Mouse (Mus musculus): ENCODE data around the gene Dpep3.

The Dpep3 gene

DNA sequence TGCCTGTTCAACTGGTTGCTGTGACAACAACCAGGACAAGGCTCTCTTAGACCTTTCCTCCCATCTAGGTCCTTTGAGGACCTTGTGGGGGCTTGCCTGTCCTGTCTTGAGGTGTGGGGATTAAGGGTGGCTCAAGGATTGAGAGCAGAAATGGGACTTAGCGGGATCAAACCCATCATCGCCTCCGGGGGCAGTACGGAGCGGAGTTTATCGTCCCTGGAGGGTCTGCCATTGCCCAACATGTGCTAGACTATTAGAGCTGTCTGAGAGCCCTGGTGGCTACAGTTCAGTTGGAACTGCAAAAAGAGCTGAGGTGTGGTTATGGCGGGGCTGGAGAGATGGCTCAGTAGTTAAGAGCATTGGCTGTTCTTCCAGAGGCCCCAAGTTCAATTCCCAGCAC is 3.9 kb downstream of the Dpep3 start:
- peak; percentile 43 for DNase-seq (ENCODE audit: low spot score)

DNA sequence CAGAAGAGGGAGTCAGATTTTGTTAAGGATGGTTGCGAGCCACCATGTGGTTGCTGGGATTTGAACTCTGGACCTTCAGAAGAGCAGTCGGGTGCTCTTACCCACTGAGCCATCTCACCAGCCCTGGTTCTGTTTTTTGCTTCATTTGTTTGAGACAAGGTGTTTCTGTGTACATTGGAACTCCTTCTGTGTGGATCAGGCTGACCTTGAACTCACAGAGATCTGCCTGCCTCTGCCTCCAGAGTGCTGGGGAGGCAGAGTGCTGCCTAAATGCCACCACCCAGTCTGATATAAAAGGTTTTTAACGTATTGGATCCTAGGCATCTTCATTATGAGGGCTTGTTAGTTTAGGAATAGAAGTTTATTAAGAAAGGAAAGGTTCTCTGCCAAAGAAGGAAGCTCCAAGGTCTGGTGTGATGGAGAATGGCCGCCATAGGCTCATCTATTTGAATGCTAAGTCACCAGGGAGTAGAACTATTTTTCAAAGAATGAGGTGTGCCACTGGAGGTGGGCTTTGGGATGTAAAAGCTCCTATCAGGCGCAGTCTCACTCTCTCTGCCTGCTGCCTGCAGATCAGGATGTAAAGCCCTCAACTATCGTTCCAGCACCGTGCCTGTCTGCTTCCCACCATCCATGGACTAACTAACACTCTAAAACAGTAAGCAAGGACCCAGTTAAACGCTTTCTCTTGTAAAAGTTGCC is 8.1 kb downstream of the Dpep3 start:
- DNase-seq (ENCODE audit: low spot score) = no peak

DNA sequence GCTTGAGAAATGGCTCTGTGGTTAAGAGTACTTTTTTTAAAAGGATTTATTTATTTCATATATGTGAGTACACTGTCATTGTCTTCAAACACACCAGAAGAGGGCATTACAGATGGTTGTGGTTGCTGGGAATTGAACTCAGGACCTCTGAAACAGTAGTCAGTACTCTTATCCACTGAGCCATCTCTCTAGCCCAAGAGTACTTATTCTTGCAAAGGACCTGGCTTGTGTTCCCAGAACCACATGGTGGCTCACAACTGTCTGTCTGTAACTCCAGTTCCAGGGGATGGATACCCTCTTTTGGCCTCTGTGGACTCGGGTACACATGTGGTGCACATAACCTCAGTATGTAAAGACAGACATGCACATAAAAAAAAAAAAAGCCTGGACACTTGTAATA is 9.9 kb downstream of the Dpep3 start:
- DNase-seq (ENCODE audit: low spot score) = no peak

DNA sequence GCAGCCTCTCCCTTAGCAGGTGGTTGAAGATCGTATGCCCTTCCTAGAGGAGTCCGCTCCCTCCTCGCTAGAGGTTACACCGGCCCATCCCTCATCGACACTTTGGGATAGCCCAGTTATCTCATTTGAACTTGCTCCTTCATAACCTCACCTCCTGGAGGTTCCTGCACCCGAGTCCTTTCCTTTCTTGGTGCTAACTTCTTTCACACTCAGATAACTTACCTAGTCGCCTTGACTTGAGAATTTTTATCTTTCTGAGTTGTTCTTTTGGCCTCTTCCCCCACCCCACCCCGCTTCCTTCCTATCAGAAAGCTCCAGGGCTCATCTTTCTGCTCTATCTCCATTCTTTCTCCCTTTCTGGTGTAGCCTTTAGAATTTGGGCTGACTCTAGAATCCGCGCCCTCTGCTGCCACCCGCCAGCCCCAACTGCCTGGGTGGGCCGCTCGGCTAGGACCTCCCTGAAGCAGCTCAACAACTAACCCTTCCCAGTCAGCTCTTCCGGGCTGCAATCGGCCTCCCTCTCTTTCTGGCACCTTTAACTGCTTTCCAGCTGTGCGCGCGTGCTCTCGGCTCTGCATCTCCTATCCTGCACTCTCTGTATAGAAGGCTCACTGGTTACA is 12.4 kb downstream of the Dpep3 start:
- peak; percentile 62 for DNase-seq (ENCODE audit: low spot score)

DNA sequence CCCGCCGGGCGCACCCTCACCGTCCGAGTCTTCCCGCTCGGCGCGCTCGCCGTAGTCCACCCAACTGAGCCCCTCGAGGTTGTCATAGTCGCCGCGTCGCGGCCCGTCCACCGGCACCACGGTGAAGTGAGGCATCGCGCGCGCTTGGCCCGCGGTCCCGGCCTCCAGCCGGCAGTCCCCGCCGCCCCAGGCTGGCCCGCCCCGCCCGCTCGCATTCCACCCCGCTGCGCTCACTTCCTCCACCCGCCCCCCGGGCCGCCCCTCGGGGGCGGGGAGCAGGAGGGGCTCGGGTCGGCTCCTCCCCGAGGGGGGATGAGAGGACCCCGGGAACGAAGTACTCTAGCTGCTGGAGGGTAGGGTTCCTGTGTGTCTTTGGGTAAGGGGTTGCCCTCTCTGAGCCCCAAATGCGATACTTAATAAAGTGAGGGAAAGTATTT is 13.3 kb downstream of the Dpep3 start, which contains the start of gene Slc12a4:
Slc12a4 (minus strand) TSS at position 193 of the 437 bp plus-strand sequence.
- DNase-seq (ENCODE audit: low spot score) = peak; percentile 66

DNA sequence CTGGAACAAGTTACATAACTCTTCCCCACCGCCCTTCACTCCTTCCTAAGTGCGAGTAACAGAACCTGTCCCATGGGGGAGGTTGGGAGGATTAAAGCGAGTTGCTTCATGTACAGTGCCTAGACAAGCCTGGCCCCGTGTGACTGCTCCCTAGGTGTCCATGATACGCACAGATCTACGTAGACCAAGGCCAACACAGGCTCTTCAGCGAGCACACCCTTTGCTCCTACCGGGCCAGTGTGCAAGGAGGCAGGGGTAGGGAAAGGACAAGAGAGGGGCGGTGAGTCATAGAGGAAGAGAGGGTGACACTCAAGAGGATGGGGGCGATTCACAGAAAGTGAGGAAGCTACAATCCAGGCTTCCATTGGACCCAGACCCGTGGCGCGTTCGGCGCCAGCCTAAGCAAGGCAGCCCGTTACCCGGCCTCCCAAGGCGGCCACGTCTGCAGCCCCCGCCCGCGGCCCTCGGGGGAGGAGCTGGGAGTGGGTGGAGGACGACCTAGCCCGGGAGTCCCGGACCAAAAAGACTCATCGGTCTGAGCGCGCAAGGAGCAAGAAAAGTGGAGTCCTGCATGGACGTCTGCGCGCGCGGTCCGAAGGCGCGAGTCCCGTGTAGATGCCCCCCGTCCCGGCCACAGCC is 13.8 kb downstream of the Dpep3 start:
- peak; percentile 40 for DNase-seq (ENCODE audit: low spot score)

DNA sequence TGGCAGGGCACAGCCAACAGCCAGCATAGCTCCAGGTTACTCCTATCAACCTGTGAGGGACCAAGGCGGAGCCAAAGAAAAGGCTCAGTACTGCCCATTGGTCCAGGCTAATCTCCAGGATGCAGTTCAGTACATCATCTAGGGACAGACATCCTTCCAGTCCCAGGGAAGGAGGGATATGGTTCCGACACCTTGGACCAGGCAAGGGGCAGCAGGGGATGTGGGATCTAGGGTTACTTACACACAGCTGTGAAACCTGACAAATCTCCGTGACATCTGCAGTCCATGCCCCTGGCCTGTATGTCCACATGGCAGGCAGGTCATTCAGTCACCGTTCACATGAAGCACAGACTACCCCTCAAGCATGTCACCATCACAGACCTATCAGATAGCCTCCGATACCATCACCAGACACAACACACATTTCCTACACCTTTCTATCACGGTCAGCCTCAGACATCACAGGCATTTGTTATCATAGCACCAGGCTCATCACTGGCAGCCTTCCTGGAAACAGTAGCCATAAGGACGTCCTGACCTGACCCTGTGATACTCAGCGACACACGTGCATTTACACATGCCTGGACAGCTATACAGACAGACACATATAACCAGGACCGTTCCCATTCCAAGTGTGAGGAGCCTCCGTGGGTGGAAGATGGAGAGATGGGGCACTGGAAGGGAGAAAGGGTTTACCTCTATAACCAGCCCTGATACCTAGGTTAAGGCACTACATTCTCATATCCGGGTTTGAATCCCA is 14.5 kb downstream of the Dpep3 start:
- no peak for DNase-seq (ENCODE audit: low spot score)

DNA sequence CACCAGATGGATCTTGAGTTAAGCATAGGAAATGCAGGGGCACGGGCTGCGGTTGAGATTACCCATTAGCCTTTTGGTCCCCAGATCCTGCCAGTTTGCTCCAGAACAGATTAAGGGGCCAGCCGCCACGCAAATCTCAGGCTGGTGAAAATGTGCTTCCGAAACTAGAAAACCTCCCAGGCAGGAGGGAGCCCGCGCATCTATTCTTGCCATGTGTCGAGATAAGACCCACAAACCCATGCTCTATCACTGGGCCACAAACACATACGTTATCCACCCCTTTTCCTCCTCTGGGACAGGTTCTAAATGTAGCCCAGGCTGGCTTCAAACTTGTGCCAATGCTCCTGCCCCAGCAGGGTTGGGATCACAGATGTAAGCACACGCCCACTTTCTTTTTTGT is 17.7 kb downstream of the Dpep3 start:
- DNase-seq (ENCODE audit: low spot score) = no peak

DNA sequence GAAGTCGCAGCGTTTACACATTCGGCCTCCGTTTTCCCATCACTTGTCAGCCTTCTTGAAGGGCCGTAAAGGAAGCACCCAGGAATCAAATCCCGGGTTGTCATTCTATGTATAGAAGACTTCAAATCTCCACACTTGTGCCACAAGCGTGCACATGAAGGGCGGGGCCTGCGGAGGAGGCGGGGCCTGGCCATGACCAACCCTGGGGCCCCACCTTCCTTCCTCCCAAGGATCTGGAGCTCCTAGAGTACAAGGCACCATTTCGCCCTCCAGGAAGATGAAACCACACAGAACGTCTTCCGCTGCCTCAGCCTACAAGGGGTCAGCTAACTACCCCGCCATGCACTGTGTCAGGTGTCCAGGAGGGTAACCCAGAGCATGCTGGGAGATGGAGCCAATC is 18.1 kb downstream of the Dpep3 start:
- no peak for DNase-seq (ENCODE audit: low spot score)

DNA sequence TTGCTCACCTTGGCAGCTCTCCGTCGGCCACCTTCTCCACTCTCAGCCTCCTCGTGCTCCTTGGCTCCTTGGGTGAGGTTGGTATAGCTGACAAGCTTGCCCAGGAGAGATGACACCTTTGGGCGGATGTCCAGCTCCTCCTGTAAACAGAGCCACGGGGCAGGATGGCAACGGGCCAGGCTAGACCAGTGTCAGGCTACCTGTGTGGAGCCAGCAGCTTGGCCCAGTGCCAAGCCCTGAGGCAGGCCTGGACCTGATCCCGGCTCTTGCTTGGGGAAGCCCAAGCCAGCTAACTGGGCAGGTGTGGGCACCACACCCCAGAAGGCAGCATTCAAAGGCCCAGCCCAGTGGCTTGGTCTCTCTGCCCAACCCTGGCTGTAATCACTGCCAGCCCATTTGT is 19.9 kb downstream of the Dpep3 start:
- no peak for DNase-seq (ENCODE audit: low spot score)

DNA sequence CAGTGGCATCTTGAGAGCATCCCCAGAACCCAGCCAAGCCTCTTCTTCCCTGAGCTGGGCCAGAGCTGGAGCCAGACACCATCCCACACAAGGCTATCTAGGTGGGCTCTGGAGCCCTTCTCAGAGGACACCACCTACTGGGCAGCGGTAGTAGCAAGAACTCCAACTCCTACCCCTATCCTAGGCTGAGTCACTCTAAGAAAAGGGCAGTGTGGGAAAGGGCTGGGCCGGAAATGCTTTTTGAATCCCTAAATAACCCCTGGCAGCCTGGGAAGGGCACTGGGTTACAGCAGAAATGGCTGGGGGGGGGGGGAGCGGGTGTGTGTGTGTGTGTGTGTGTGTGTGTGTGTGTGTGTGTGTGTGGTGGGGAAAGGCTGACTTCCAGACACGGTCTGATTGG is 21.4 kb downstream of the Dpep3 start:
- no peak for DNase-seq (ENCODE audit: low spot score)

DNA sequence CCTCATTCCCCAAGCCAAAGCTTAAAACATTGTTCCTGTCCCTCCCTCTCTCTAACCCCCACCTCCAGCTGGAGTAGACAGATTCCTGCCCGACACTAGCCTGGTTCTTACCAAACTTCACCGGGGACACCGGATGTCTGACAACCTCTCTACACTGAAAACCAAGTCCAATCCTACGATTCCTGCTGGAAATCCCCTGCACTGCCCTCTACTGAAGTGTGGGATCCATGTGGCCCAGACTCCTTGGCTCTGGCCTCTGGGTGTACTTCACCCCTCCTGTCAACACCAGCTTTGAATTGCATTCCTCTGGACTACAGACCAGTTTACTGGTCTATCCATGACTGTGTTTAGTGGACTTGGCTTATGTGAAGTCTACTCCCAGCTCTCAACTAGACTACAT is 22.7 kb downstream of the Dpep3 start:
- no peak for DNase-seq (ENCODE audit: low spot score)

DNA sequence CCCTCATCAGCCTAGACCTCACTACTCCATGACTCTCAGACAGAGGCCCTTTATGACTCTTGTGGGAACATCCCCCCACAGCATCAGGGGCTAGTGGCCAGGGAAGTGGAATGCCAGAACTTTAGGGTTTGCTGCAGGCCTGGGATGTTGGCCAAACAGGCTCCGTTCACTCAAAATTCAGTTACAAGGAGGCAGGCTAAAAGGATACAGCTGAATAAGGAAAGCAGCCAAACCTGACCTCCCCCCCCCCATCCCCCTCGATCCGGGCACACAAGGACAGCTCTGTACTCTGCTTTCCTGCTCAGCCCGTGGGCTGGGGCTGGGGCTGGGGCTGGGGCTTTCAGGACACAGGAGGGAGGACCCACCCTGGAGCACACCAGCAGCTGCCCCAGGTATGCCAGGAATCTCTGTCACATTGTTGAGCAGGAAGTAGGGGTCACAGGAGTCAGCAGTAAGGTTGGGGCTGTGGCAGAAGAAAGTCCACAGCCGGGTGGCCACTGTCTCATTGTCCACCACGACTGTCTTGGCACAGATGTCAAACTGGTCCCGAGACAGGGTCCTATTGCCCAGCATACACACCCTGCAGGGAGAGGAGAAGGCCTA is 28.1 kb downstream of the Dpep3 start:
- no peak for DNase-seq (ENCODE audit: low spot score)

DNA sequence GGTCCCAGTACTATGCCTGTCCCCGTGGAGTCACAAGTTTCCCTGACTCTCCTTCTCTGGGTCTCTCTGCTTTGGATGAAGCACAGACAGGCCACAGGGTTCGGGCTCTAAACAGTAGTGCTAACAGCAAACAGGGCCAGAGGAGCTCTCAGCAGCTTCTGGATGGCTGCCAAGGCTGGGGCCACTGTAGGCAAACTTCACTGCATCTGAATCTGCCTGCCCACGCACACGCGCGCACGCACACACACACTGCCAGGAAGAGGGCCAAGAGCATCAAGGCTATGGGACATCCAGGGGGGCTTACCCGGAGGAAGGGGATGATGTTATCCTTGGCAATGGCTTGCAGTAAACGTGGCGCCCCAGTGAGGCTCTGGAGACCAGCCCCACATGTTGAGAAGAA is 29.9 kb downstream of the Dpep3 start:
- no peak for DNase-seq (ENCODE audit: low spot score)

DNA sequence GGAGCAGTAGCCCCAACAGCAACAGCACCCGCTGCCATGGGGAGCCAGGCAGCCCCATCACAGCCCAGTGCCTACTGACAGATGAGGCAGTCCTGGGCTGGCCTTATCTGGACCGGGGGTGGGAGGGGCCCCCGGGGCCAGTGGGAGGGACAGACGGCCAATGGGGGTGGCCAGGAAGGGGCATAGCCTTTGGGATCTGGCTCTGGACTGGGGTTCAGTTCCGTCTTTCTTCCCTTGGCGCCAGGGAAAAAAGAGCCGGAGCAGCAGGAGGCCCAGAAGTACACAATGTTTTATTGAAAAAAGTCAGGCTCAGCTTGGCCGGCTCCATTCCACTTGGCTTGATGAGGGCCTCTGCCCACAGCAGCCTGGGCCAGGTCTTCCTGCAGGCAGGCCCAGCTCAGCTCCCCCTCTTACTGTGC is 35.9 kb downstream of the Dpep3 start, which contains the start of gene Lcat:
Lcat (minus strand) TSS at position 62 of the 419 bp plus-strand sequence.
- DNase-seq (ENCODE audit: low spot score) = no peak

DNA sequence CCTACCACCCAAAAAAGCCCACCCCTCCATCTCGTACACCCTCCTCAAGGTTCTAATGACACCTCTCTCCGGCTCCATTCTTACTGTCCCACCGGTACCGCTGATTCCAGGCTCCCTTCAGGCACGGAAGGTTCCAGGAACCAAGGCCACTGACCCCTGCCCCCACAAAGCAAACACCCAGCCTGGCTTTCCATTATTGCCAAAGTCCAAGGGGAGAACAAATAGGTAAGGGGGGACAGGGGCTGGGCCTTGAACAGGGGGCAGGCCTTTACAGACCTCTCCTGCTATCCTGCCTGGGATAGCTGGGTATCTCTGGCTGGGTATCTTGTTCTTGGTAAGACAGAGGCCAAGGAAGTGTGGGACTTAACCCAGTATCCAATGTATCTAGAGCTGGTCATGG is 36.7 kb downstream of the Dpep3 start:
- DNase-seq (ENCODE audit: low spot score) = no peak

DNA sequence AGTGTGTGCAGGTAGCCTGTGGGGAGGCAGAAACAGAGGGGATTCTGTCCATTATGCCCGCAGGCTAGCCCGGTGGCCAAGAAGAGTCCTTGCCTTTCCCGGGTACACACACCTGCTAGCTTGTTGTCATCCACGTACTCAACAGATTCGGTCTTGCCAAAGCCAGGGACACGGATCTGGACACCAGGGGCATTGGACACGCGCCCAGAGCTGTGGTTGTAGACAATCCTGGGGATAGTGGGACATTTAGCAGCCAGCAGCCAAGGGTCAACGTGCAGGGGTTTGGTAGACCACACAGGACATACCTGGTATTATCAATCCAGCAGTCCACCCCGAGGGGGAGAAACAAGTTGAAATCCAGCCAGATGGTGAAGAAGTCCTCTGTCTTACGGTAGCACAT is 37.2 kb downstream of the Dpep3 start:
- DNase-seq (ENCODE audit: low spot score) = no peak

DNA sequence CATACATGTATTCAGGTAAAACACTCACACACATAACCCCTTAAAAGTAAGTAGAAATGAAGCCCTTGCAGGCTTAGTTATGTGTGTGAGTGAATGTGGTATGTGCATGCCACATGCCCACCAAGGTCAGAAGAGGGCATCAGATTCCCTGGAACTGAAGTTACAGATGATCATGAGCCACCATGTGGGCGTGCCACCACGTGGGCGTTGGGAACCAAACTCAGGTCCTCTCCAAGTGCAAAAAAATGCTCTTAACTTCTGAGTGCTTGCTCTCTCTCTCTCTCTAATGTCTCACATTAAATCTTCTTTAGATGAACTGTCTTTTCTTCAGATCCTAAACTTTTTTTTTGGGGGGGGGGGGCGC is 40.9 kb downstream of the Dpep3 start, which contains the start of gene Psmb10:
Psmb10 (minus strand) TSS at position 139 of the 364 bp plus-strand sequence.
- peak; percentile 26 for DNase-seq (ENCODE audit: low spot score)

DNA sequence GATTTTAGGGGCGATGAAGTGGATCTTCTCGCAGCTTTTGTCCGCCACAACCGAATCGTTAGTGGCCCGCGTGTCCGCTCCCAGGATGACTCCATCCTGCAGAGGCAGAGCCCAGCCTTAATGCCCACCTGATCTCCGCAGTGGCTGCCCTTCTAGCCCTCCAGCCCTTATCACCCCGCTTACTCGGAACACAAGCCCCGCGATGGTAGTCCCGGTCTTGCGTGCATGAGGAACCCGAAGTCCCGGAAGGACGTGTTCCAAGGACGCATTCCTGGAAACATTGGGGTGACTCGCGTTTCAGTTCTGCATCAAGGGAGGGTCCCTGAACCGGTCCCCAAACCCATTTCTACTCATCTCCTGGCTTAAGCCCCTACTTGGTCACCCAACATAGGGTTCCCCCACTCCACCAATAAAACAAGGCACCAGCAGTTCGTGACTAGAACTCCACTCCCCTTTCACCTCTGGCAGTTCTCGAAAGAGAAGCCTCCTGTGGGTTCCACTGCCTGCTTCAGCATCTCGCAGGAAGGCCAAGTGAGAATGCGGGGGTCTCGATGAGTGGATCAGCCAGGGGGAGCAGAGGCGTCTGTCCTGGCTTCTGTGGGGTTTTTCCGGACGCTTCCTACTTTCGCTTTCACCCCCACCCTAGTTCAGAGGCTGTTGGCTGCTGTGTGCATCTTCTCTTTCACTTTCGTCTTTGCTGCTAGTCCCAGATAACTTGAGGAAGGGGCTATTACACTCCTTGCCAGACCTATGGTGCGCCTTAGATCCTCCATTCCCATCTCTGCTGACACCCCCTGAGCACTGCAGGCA is 41.5 kb downstream of the Dpep3 start:
- no peak for DNase-seq (ENCODE audit: low spot score)

DNA sequence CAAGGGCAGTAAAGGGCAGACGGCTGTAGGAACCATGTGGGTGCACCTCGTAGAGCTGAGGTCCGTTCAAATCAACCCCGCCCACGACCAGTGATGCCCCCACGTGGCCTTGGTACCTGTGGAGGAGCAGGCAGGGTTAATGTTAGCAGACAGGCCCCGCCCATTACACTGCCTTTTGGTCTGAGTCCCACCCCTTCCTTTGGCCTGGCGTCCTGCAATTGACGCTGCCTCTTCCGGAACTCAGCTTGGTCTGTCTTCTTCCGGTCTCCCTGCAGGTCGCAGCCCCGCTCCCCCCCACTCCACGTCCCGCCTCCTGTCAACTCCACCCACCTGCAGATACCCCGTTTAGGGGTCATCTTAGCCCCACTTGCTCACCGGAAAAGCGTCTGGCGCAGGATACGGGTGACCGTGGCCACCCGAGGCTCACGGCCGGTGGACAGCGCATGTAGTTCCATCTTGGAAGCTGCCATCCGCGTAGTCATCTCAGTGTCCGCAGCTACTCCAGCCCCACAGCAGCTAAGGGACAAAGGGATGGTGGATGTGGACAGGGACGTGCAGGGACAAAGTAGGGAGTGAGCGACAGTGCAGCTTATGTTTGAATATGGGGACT is 42.3 kb downstream of the Dpep3 start:
- peak; percentile 91 for DNase-seq (ENCODE audit: low spot score)

Data from retina, embryonic 14.5 days (tissue).